Mouse (Mus musculus) small intestine, adult 10 weeks (tissue): Measurements from ENCODE around the gene Nasp. TPM values are rescaled to one million over a fixed set of nuclear protein-coding genes. Genes with fewer than 3 reads are reported as not detected.

Experiments used
- polyA plus RNA-seq: library from polyadenylated mRNA; stranded (reverse); fragments of 350-450 nt; fragmentation: Illumina TruSeq; extraction: RNeasy Lipid Tissue Mini Kit (QIAGEN cat#74804); gene quantifications from one replicate; pipeline ENCODE4 v1.2.3, GENCODE M21; 2014; ENCODE audit warnings: low replicate concordance

Nasp gene
- polyA plus RNA-seq = 107 TPM

DNA sequence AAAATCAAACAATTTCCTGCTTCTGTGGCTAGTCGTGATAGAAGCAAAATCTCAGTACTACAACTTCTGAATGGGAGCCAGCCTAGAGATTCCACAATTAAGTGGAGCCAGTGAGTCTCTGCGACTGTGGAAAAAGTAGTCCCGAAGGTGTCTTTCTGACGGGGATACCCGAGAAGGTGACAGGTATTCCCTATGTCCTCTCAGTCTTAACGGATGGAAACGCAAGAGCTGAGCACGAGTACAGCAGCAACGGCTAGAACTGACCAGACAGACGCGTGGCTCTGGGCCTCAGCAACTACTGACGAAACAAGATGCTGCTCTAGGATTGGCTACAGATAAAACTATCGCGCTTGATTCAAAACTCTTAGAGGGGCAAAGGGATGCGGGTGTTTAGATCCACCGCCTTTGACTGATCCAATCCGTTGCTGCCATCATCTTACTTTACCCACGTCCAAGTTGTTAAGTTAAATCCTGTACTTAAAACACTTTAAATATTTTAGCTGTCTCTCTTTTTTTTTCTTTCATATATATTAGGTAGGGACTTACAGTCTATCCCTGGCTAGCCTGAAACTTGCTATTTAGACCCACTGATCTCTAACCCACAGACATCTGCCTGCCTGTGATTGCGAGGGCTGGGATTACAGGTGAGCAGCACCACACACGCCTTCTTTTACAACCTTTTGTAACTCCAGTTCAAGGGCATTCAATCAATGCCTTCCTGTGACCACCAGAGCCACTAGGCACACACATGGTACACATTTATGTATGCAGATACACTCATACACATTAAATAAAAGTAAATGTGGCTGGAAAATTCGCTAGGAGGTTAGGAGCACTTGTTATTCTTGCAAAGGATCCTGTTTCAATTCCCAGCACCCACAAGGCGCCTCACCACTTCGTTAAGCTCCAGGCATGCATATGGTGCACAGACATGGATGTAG, at the start of gene Nasp:
TSS of gene Nasp (minus strand) at position 220 of the 941 bp plus-strand sequence.

DNA sequence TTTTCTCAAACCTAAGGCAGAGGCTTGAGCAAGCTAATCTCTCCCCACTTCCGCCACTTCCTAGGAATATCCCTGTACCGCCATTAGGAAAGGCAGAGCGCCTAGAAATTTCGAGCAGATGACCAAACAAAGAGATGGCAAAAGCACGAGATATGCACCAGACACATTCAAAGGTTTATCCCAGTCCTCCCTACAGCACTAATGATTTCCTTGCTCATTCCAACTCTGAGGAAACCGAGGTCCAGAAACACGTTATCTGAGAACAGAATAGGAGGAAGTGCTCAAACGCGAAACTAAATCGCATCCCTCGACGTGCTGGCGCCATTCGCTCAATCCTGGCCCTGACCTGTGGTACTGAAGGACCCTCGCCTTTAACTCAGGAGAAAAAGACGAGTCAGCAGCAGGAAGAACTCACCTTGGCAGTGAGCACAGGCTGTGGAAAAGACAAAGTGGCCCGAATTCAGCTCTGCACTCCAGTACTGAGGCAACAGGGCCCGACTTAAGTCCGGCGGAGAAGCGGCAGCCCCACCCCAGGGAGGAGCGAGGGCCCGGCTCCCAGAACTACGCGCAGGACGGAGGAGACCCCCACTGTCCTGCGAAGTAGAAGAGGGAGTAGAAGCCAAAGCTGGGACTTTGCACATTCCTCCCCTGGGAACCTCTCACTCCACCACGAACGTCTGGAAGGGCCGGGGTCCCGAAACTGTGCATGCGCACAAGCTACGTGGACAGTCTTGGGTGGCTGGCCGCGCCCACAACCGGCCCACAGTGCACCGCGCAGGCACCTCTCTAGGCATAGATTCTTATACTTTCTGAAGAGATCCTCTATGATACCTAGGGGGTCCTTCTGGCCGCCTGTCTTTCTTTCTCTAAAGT, 23.4 kb upstream of the Nasp start, which contains the start of gene Akr1a1:
TSS of gene Akr1a1 (minus strand) at position 757 of the 873 bp plus-strand sequence.

DNA sequence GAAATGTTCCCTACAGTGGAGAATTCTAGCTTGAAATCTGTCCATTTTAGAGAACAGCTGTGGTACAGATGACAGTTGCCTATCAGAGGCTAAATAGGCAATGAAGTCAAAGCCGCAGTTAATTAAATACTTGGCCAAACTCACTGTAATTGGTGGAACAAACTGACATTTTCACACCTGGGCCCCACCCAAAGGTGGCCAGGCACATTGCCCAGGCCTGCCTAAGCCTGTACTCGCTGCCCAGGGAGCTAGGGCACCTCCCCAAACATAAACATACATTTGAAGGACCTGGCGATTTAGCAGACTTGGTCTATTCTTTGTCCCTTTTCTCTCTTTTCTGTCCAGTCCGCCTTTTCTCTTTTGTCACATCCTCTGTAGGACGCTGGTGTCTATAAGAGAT, 31.4 kb downstream of the Nasp start, which contains the start of gene Ccdc17:
TSS of gene Ccdc17 (plus strand) at position 276 of the 400 bp plus-strand sequence.

DNA sequence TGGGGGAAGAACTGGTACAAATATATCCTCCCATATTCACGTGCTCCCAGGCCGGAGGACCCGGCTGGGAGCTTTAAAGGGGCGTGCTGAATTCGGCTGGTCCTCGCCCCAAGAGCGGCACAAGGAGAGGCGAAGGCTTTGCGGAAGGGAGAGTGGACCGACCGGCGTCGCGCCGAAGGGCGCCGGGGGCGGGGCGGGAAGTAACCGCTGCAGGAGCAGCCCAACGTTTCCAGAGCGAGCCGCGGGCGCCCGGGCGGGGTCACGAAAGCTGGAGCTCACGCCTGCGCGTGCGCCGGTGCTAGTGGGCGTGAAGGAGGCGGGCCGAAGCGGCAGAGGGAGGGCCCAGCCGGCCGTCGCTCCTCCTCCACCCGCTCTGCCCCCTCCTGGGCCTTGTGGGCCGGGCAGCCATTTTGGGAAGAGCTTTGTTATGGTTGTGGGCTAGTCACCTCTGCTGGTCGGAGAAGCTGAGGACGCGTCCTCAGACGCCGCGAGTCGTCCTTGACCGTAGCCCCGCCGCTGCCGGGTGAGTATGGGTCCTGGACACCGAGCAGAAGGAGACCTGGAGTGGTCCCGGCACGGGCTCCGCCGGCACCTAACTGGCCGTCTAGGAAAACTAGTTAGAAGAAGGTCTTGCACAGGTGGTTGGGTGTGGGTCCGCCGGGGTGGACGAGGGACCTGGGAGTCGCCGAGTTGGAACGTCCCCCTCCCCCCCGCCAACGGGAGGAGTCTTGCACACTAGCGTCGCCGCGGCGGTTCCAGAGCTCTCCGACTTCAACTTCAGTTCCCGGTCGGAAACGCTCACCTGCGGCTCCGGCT, 70.2 kb downstream of the Nasp start, which contains the start of gene Gpbp1l1:
TSS of gene Gpbp1l1 (plus strand) at position 353 of the 816 bp plus-strand sequence.

DNA sequence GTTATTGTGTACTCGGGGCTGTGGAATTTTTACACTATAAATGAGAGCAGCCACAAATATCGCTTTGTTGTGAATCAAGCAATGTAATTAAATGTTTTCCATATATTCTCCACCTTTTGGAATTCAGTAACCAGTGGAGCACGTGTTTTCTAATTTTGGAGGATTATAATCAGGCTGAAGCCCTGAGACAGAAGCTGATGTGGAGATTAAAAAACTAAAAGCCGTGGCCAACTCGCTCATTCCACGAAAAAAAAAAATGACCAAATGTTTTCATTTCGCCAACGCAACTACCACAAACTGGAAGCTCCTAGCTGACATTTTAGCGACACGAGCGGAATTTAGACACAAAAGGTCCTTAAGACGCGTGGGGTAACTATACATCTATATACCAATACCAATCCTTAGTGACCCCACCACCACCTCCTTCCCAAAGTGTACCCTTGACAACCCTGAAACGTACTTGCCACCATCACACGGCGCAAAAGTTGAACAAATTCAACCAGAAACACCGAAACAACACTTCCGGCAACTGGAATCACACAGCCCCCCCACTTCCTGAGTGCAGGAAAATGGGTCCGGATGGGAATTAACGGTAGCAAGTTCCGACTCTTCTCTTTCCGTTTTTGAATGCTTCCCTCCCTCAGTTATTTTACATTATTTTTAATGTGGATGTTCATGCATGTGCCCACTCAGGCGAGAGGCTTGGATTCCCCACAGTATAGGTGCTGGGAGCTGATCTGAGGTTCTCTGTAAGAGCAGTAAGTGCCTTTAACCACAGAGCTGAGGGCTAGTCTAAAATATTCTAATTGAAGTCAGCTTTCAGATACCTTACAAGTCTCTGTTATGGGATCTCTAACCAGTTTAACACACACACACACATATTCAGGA, 72.1 kb downstream of the Nasp start, which contains the start of gene Tmem69:
TSS of gene Tmem69 (minus strand) at position 524 of the 888 bp plus-strand sequence.

Other genes with a start within 250 kb of the Nasp start
- 26.9 TPM for gene Mast2, start 163.8 kb downstream of the Nasp start, polyA plus RNA-seq
- gene Ipp, start 120.4 kb downstream of the Nasp start, polyA plus RNA-seq = 16.1 TPM
- gene Tmem69, start 72.0 kb downstream of the Nasp start, polyA plus RNA-seq = 88.8 TPM
- 127 TPM for gene Gpbp1l1, start 70.3 kb downstream of the Nasp start, polyA plus RNA-seq
- 4.0 TPM for gene Ccdc17, start 31.3 kb downstream of the Nasp start, polyA plus RNA-seq
- 749 TPM for gene Akr1a1, start 23.7 kb upstream of the Nasp start, polyA plus RNA-seq
- 6,887 TPM for gene Prdx1, start 57.6 kb upstream of the Nasp start, polyA plus RNA-seq
- gene Mmachc, start 80.5 kb upstream of the Nasp start, polyA plus RNA-seq = 14.8 TPM
- 9.4 TPM for gene Ccdc163, start 80.6 kb upstream of the Nasp start, polyA plus RNA-seq
- 11.7 TPM for gene Tesk2, start 93.0 kb upstream of the Nasp start, polyA plus RNA-seq
- gene Toe1, start 179.7 kb upstream of the Nasp start, polyA plus RNA-seq = 2.6 TPM
- gene Mutyh, start 179.8 kb upstream of the Nasp start, polyA plus RNA-seq = not detected
- 0.30 TPM for gene Hpdl, start 193.8 kb upstream of the Nasp start, polyA plus RNA-seq
- 9.9 TPM for gene Zswim5, start 249.4 kb upstream of the Nasp start, polyA plus RNA-seq